Mouse (Mus musculus) spleen, adult 18-20 months (tissue): ENCODE data around the gene Rb1.

Source experiments
- DNase-seq, 2 experiments: peaks; one replicate each; pipeline ENCODE4 v3.0.0; 2022; ENCODE audit warnings: mixed read lengths in 2 of 2

Rb1 gene

DNA sequence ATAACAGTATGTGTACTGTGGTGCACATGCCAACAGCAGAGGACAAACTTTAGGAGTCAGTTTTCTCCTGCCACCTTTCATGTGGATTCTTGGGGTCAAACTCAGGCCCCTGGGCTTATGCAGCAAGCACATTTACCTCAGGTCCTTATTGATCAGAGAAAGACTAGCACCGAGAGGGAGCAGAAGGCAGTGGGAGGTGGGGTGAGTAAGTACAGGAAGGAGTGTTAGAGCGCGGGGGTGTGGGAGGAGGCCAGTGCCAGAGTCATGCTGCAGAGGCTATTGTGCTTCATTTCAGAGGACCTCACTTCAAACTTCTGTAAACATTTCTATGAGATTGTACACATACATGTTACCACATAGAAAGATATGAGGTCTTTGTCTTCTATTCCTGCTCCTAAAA is 124.2 kb downstream of the Rb1 start:
- no peak for DNase-seq

DNA sequence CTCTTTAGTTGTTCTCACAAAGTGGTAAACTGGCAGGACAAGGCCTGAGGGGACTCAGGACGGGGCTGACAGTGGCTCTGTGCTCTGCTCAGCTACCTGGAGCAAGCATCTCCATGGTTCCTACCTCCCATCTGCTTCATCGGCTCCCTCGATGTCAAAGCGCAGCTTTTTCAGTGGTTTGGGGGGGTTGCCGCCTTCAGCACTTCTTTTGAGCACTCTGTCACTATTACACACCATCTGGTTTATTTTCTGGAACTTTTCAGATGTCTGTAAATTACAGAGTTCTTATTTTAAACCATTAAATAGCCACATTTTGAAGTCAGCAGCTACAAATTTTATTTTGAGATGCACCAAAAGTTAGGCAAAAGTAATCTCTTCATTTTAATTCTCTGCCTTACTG is 126.6 kb downstream of the Rb1 start:
- no peak for DNase-seq

DNA sequence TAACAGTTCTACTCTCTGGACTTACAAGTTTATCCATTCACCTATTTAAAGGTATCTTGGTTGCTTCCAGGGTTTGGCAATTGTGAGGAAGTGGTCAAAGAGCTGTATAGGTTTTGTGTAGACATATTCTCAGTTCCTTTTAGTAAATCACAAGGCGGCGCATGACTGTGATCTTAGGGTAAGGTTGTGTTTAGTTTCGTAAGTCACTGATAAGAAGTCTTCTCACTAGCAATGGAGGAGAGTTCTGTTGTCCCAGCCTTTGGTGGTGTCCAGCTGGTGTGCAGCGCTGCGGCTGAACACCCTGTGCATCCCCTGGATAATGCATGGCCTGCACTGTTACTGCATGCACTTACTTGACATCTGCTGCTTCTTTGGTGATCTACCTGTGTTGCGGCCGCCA is 138.7 kb downstream of the Rb1 start:
- no peak for DNase-seq

DNA sequence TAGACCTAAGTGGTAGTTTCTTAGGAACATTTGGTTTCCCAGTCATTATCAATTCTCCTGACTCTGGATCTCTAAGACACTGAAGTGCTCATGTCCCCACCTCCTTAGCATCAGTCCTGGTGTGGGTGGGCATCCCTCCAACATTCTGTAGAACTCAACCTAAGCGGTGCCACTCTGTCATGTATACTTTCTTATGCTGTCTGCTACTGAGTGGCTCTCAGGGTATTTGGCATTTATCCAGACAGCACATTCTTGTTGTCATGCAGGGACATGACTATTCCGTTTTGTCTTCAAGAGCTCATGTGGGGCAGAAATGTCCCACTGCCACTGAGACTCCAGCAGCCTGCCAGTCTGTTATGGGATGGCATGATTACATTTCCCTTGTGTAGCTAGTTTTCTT is 144.5 kb downstream of the Rb1 start:
- DNase-seq: no peak

DNA sequence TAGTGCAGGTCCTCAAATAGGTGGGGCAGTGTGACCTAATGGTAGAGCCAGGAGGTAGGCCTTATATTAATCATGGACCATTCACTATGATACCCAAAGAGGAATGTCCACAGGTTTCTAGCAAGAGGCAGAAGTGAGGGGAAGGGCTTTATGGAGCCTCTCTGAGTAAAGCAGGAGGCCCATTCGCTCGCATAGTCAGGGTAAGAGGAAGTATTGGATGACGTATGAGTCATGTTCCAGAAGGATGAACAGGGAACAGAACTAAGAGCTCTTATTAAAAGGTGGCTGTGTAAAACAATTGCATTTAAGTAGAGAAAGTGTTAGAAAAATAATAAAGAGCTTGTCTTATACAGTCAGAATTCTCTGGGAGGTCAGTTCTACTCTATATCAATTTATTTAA is 145.0 kb downstream of the Rb1 start:
- DNase-seq: no peak

DNA sequence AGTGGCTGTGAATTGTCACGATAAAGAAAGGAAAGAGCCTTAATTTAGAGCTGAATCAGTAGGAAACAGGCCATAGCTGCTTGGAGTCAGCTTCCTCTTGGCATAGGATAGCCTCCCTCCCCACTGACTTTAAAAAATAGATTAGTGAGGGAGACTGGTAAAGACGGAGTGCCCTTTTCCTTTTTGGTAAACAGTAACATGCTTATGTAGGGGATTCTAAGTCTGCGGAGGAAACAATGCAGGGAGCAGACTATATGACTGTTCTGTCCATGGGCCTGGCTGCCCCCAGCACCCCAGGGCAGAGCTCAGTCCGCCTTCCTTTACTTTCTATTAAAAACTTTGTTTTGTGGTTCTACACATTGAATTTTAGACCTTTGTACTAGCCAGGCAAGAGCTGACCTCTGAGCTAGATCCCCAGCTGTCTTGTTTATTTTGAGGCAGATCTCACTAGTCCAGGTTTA is 146.4 kb downstream of the Rb1 start:
- no peak for DNase-seq

DNA sequence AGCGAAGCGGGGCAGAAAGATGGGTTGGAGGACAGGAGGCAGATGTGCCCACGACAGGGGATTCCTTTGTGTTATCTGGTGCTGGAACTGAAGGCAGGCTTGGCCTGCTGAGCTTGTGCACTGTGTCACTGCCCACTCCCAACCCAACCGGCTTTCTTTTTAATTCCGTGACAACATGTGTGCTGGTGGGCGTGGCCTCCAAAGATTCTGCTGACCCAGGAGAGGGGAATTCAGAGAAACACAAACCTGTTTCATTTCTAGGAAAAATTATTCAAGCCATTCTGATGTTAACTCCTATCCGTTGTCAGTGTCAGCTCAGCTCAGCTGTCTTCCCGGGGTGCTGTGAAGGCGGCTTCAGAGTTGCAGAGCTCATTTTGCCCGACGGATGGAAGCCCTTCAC is 147.7 kb downstream of the Rb1 start:
- no peak for DNase-seq

DNA sequence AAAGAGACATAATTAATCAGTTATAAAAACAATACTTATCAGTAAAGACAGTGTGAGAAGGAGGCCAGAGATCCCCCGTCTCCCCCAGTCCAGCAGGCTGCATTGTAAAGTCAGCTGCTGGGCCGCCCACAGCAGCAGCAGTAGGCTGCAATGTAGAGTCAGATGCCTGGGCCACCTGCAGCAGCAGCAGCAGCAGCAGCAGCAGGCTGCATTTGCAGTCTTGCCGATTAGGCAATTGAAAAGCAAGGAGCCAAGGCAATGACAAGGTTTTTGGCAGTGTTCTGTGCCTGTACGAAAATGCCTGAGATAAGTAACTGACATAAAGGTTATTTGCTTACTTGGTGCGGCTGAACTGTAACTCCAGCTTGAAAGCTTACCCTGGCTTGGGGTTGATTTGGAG is 149.4 kb downstream of the Rb1 start:
- no peak for DNase-seq

DNA sequence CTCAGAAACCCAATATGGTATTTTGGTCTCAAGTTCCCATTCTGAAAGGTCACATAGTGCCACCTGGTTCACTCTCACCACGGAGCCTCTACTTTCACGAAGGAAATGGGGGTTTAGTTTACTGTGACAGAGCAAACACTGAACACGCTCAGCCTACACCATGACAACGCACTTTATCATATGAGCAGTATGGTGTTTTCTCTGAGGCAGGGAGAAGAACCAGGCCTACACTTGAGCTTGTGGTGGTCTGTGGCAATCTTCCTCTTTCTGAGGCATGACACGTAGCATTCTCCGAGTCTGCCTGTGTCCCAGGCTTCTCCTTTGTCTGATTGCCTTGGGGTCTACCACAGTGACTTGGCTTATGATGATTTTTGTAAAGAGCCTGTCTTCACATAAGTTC is 149.8 kb downstream of the Rb1 start:
- DNase-seq: no peak

DNA sequence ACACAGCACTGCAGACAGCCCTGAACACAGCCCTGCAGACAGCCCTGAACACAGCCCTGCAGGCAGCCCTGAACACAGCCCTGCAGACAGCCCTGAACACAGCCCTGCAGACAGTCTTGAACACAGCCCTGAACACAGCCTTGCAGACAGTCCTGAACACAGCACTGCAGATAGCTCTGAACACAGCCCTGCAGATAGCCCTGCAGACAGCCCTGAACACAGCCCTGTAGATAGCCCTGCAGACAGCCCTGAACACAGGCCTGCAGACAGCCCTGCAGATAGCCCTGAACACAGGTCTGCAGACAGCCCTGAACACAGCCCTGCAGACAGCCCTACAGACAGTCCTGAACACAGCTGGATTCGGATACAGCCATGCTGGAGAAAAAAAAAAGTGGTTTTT is 150.6 kb downstream of the Rb1 start:
- DNase-seq: no peak

DNA sequence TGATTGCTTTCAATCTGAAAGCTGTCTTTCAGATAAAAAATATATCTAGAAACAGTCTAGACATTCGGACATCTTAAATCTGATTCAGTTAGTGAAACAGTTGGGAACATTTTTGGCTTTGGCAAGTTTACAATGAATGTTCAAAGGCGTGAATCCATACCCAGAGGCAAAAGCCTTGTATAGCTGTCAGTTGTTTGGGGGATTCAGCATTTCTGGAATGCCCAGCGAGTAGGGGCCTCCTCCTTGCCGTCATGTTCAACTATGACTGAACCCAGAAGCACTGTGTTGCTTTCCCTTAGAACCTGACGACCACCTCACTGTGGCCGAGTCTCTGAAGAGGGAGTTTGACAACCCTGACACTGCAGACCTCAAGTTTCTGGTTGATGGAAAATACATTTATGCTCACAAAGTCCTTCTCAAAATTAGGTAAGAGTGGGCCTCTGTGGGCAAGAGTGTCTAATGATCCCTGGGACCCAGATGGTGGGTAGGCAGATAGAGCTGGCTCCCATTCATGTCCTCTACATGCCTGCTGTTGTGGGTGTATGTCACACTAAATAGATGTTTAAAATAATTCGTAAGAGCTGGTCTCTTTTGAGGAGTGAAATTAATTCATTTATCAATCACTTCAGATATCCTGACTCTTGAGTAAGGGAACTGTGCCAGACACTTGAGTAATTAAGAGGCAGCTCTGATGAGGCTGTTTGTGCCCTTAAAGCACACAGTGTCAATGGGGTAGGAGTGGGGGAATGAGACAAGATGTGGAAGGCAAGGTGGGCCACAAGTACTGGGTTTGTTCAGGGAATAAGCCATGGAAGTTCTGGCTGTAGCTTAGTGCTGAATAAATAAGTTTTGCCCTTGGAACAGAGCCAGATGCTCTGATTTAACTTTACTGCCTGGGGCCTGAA is 151.3 kb downstream of the Rb1 start:
- no peak for DNase-seq

DNA sequence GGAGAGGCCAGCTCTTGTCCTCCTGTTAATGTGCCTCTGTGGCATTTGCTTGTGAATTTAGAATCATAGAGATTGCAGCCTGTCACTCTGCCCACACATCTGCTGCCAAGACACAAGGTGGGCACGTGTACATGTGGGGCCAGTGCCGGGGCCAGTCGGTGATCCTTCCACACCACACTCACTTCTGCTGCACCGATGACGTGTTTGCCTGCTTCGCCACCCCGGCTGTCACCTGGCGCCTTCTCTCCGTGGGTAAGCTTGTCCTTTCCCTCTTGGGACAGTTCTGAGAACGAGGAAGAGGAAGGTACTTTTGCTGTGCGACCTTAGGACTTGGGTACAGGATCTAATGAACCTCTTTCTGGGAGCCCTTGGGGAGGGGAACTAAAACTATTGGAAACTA is 152.0 kb downstream of the Rb1 start:
- DNase-seq: no peak

DNA sequence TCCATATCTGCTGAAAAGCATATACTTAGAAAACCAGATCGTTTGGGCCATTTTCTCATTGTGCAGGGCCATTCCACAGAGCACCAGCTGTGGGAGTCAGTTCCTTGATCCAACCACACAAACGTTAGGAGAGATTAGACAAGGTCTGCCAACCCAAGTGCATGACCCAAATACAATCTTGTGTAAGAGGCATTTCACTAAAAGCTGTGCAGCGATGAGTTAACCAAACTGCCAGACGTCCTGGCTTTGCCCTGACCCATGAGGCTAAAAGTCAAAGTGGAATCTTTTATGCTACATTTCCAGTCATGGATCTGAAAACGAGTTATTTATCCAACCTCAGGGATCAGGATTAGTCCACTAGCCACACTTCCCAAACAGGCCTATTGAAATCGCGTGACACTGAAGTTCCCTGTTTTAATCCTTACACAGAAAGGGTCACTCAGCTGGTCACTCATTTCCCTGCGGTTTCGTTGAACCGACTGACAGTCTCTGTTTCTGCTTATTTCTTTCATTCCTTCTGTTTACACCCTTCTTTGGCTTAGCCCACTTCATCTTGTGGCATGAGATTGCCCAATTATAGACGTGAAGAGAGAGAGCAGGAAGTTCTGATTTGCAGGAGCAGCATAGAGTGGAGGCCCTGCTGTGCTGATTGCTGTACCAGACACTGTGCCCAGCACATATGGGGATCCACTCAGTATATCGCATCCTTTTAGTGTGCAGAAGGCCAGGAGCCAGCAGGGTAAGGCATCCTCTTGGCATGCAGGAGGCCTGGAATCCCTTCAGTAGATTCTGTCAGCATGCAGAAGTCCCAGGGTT is 153.2 kb downstream of the Rb1 start:
- no peak for DNase-seq

DNA sequence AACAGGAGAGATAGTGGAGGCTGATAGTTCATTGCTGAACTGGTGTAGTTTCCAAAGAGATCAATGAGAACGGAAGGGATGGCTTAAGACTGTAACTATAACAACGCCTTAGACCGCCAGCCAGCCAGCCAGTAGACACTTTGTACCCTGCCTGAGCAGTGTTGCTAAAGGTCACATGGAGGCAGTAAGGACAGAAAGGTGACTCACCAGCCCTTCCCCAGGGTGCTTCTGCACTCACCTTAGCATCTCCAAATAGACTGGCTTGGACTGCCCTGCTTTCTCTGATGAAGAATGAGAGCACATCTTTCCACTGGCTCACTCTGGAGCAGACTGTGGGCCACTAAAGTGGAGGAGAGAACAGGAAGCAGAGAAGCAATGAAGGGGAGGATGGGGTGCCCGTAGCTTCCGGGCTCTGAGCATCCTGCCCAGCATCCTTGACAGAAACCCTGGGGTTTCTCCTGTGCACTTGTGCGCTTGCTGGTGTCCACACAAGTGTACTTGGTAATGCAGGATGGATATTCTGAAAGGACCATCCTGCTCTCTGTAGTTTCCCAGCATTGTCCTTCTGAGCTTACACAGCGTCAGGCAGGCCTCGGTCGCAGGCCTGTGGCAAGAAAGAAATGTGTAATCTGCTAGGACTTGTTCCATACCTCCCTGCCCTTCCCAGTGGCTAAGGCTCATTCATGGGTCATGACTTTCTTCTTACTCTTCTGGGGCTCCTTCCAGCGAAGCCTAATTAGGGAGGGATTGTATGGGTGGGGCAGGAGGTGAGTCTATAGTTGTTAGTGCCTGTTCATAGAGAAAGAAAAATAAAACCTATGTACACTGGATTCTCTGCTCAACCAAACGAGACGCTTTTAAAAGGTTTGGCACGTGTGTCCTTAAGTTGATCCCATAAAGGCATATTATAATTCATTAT is 155.4 kb downstream of the Rb1 start:
- no peak for DNase-seq

DNA sequence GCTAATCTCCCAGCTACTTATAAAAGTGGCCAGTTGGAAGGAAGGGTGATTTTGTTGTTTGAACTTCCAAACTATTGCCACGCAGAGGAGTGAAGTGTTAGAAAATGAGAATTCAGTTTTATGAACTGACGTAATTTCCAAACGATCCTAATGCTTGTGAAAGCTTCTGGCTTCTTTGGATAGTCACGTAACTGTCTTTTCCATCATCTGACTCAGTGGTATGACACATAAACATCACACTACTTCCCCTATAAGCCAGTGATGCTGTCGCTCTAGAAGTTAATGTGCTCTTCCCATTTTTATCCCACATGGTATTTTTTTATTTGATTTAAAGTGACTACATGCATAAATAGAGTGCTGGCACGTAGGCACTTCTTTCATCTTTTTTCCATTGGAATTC is 157.0 kb downstream of the Rb1 start:
- DNase-seq: no peak

DNA sequence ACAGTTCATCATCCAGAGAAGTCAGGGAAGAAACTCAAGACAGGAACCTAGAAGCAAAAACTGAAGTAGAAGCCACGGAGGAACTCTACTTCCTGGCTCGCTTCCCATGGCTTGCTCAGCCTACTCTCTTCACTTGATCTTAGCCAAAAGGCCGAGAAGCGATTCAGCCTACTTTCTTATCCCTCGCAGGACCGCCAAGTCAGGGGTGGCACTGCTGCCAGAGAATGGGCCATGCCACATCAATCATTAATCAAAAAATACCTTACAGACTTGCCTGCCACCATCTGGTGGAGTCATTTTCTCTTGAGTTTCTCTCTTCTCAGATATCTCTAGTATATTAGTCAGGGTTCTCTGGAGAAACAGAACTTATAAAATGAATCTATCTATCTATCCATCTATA is 160.5 kb downstream of the Rb1 start:
- no peak for DNase-seq

DNA sequence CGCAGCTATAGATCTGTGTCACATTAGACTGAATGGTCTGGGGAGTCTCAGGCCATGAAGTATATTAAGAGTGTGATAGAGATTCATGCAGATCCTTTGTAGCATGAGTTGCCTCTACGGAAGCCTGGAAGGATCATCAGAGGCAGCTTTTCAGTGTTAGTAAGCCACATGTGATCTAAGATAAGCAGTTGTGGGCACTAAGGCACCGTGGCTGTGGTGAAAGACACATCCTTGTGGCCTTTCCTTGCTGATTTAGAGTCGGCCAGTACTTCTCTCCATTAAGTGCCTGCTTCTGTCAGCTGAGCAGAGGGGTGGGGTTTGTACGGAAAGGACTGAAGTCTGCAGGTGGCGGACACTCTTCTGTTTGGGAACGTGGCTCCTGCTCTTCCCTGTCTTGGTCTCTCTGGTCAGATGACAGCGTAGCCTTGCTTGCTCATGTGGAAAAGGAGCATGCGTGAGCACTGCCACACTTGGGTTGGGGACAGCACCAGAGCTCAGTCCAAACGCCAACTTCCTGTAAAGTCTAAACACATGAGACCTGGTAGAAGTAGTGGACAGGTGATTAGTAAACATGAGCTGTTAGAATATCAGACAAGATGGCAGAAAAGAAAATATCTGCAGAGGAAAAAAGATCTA is 162.1 kb downstream of the Rb1 start:
- no peak for DNase-seq

DNA sequence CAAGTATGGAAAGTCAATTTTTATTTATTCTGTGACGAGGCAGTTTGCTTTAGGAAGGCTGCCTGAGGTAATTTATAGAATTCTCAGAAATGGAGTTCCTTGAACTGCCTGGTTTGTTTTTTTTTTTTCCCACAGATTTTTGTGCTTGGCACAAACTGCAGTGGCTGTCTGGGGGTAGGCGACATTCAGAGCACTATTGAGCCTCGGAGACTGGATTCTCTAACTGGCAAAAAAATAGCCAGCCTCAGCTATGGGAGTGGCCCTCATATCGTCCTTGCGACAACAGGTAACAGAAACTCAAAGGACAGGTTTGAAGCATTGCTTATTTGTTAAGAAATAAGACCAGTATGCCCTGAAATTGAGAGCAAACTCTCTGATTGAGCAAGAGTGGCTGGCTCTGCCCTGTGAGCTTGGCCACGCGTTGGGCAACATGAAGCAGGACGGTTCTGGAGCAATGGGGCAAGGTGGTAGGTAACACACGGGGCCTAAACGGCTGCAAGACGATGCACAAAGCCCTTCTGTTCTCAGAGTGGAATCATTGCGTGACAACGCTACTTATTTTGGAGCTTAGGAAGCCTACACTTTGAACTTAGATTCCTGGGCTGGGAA is 163.3 kb downstream of the Rb1 start:
- DNase-seq: no peak

DNA sequence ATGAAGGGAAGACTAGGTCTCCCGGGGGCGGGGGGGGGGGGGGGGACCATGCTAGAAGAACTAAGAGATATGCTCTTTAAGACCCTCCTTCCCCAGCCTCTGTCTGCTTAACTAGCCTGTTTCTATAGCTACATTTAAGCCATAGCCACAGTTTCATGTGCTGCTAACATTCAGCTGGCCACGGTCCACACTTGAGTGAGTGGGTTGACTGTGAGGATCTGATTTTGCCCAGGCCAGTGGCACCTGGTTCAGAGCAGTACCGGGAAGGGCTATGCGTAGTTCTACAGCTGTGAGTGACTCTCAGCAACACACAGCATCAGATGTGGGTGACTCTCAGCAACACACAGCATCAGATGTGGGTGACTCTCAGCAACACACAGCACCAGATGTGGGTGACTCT is 164.3 kb downstream of the Rb1 start:
- DNase-seq: no peak

DNA sequence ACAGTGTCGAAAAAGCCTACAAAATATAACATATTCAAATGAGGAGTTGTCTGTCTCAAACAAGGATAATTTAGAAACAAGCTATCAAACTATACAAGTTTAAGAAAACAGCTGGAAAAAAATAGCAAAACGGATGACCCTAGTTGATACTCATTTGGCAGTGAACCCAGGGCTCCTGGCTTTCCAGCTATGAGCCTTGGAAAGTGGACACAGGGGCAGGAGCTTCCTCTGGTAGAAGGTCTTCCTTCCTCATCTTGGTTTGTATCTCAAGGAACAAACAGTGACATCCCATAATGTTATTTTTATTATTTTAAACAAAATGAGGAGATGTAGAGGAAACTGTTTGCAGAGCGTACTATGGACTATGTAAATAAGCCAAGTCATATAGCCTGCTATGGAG is 177.5 kb downstream of the Rb1 start:
- DNase-seq: no peak

DNA sequence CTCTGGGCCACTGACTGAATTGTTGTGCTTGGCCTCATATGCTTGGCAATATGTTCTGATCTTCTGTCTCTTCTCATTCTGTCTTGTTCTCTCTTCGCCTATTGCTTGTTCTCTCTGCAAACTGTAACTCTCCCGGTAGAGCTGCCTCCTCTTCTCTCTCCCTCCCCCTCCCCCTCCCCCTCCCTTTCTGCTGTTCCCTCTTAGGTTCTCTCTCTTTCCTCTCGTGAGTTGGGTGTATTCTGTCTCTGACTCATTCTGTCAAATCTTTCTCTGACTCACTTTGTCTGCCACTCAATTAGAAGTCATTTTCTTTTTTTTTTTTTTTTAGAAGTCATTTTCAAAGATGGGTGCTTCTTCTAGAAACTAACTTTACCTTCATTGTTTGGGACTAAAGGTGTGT is 178.9 kb downstream of the Rb1 start:
- DNase-seq: no peak

DNA sequence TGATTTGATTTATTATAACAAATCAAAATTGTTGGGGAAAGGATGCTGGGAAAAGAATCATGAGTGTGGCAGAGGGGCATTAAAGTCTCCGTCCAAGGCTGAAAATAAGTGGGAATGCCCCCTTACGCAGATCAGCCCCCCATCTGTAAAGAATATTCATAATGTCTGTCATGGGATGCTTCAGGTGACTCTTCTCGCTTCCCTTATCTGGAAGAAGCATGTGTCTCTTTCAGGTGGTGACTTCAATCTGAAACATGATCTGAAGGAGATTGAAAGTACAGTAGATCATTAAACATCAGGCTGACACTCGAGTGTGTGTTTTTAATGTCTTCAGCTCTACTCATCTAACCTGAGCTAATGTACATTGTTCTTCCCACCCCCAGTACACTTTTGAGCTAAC is 180.1 kb downstream of the Rb1 start:
- DNase-seq: no peak
